Mouse (Mus musculus): ENCODE results near the gene Gcgr. TPM values are rescaled to one million over a fixed set of nuclear protein-coding genes. Genes with fewer than 3 reads are reported as not detected.
"Not testable (repeated sequence)": the region's sequence is repeated elsewhere in the genome, so short reads cannot be mapped to it uniquely, and the experiment has no call there.

Gene Gcgr
- total RNA-seq, 2 experiments from 2014 or later, result 0.18 to 0.25 TPM

DNA sequence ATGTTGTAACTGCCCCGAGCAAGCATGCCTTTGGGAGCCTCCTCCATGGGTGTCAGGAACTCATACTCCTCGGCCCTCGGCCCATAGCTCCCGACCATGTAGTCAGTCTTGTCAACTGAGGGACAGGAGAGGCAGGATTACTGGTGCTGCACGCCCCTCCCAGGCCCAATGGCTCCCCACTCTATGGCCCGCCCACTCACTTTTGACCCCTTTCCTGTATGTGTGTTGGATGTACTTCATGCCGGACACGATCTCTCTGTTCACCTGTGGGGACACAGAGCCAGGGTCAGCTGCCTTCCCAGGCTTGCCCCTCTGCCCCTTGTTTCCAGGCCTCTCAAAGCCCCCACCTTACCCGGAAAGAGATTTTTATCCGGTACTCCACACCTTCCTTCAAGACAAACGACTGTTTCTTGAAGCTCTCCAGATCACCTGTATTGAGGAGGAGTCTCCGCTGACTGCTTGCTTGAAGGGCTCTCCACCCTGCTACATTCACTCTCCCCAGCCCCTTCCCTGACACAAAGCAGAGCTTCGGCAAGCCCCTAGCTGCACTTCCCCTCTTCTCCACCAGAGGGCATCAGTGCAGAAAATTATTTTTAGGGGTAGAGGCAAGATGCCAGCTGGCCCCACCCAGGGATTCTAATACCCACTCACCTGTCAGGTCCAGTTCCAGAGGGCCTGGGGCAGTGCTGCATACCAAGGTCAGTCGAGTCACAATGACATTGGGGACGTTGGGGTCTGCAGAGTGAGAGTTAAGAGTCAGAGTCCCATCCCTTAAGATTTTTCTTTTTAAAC, 49.0 kb downstream of the Gcgr start:
- DNase-seq, result peak; percentile 60 to 63
- intact Hi-C loops (cut with DNase I), result loop anchor here (2.0 to 5.0 kb wide), 2 partner anchors 19 to 33 kb away; partner anchors contain the start of genes Alyref and Anapc11

- no peak for DNase-seq
- intact Hi-C loops (cut with DNase I), result loop anchor here (2.0 kb wide), 1 partner anchor 19 kb away; the partner anchor contains the start of genes Alyref and Anapc11
Measured at GRCm38 (mm10) chr11:120580190-120580589, 49.7 kb downstream of the Gcgr start.

DNA sequence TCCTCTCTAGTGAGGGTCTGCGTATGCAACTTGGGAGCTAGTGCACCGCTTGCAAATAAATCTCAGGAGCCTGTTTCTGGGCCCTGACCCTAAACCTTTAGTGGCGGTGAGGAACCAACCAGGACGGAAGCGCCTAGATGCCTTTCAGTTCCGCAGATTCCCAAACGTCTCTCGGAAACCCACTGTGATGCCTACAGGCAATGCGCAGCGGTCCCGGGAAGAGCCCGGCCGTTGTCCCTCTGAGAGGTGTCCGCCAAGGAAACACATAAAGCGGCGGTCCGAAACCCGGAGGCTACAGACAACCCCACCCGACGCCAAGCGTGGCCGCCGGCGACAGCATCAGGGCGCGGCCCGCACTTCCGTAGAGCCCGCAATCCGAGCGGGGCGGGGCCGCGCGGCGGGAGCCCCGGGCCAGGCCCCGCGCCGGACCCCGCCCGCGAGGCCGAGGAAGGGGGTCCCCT, 50.4 kb downstream of the Gcgr start:
- DNase-seq, result no peak
- intact Hi-C loops (cut with DNase I), result loop anchor here (2.0 kb wide), 1 partner anchor 18 kb away; the partner anchor contains the start of genes Alyref and Anapc11

DNA sequence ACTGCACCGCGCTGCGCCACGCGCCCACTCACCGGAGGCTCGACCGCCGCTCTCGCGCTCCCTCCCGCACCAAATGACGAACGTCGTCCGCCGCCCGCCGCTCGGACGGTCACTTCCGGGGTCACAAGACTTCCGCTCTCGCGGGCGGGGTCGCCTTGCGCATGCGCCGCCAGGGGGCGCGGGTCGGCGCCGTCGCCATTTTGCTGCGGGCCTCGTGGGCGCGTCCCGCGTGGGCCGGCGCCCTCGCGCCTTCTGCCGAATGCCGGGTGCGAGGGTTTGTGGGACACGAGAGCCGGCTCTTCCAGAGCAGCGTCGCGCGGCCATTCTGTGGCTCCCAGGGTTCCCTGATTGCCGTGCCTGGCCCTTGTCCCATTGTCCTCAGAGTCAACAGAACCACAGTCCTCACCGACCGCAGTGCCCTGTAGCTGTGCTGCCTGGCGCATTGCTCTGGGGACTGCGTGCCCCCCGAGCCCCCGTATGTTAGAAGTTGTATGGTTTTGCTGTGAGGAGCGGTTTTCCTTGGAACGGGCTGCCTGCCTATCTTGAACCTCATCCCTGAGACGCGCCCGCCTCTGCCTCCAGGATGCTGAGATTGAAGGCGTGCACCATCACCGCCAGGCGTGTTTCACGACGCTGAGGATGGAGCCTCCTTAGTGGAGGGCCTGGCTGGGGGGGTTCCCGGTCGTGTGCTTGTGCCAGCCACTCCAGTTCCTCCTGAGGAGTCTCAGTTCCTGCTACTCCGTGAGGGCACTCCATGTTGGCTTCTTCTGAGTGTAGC, 51.2 kb downstream of the Gcgr start, which contains the start of gene Arhgdia:
Arhgdia (minus strand) TSS at position 135 of the 778 bp plus-strand sequence.
- peak; percentile 85 to 87 for DNase-seq
- intact Hi-C loops (cut with DNase I), result loop anchor here (2.0 kb wide), 1 partner anchor 17 kb away; the partner anchor contains the start of genes Alyref and Anapc11

DNA sequence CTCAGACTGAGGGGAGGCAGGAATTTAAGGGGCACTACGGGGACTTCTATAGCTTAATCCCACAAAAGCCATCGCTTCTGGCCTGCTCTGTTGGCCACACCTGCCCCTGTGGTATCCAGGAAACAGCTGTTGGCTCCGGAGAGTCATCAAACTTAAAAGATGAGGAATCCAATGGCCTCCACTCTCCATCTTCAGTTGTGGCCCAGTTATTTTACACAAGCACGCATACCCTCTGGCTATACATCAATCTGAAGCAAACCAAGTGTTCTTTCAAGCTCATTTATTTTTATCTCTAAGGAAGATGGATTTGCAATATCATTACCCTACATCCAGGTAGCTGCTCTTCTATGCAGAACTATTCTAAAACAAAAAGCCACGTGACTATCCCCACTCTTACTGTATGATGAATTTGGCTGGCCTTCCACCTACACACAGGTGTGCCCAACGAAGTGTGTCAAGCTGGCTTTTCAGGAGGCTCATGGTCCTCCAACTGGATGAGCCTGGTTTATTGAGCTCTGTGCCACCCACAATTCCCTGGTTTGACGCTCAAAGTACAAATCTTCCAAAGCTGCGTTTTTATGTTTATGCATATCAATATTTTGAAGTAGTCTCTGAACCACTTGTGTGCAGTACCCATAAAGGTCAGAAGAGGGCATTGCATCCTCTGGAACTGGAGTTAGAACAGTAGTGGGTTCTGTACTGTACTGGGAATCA, 51.9 kb downstream of the Gcgr start:
- intact Hi-C loops (cut with DNase I), result no loop called here
- no peak for DNase-seq

DNA sequence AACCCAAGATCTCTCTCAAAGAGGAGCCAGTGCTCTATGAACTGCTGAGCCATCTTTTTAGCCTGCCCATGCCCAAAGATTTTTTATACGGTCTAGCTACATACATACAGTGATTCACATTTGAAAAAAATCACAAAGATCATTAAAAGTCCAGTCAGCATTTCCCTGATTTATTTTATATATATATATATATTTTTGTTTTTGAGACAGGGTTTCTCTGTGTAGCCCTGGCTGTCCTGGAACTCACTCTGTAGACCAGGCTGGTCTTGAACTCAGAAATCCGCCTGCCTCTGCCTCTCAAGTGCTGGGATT, 52.4 kb downstream of the Gcgr start:
- intact Hi-C loops (cut with DNase I), result not testable (repeated sequence)

DNA sequence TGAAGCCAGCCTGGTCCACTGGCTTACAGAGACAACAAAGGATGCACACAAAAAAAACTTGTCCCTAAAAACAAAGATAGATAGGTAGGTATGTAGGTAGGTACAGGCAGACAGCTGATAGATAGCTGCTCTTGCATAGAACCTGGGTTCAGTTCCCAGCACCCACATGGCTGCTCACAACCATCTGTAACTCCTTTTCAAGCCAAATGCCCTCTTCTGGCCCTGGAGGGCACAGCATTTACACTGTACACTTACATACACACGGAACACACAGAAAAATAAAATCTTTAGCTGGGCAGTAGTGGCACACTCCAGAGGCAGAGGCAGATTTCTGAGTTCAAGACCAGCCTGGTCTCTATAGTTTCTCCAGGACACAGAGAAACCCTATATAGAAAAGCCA, 53.4 kb downstream of the Gcgr start:
- no peak for DNase-seq
- intact Hi-C loops (cut with DNase I), result no loop called here

More for the DNA sequence above, 52.4 kb downstream of the Gcgr start:
- DNase-seq, result not testable (repeated sequence)

DNA sequence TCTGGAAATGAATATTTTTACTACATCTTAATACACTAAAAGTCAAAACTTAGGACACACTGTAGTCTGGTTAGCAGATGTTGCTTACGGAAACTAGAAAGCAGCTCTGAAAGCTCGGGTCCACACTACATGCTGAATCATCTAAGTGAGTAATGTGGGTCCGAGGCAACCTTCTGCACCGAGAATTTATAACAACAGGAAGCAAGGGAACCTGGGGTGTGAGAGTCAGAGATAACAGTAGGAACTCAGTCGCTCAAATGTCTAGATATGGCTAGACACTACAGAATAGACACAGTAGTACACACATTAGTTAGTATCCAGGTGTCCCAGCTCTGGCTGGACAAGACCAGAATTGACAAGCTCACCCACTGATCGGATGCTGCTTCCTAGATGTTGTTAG, 58.0 kb downstream of the Gcgr start:
- intact Hi-C loops (cut with DNase I), result no loop called here
- no peak for DNase-seq

Other genes starting within 250 kb of the Gcgr start
- 100 to 1,000 TPM; 186 to 222 TPM for gene Actg1, start 182.2 kb upstream of the Gcgr start, total RNA-seq (2021)
- gene Fscn2, start 169.2 kb upstream of the Gcgr start, total RNA-seq (2021), result under 1 TPM; 0.31 to 0.37 TPM
- gene Faap100, start 151.9 kb upstream of the Gcgr start, total RNA-seq (2021), result 10 to 100 TPM; 21.7 to 22.9 TPM
- gene Nploc4, start 93.0 kb upstream of the Gcgr start, total RNA-seq (2021), result 10 to 100 TPM; 67.6 to 71.0 TPM
- under 1 TPM in 1 of 2 experiments, not detected in 1; 0.69 TPM for gene Tspan10, start 88.1 kb upstream of the Gcgr start, total RNA-seq (2021)
- gene Pde6g, start 77.2 kb upstream of the Gcgr start, total RNA-seq (2021), result under 1 TPM in 1 of 2 experiments, not detected in 1; 0.89 TPM
- 10 to 100 TPM; 21.4 to 25.6 TPM for gene Oxld1, start 72.6 kb upstream of the Gcgr start, total RNA-seq (2021)
- gene Ccdc137, start 72.6 kb upstream of the Gcgr start, total RNA-seq (2021), result 1 to 10 TPM; 4.1 to 6.2 TPM
- 1 to 10 TPM; 4.8 to 6.3 TPM for gene Arl16, start 63.1 kb upstream of the Gcgr start, total RNA-seq (2021)
- 100 to 1,000 TPM; 142 to 144 TPM for gene Mrpl12, start 46.1 kb upstream of the Gcgr start, total RNA-seq (2021)
- gene Slc25a10, start 38.9 kb upstream of the Gcgr start, total RNA-seq (2021), result 1 to 10 TPM; 3.7 to 4.5 TPM
- gene Mcrip1, start 19.0 kb downstream of the Gcgr start, total RNA-seq (2021), result 10 to 100 TPM; 19.9 to 23.8 TPM
- gene Ppp1r27, start 20.4 kb downstream of the Gcgr start, total RNA-seq (2021), result 100 to 1,000 TPM; 153 to 173 TPM
- gene P4hb, start 42.6 kb downstream of the Gcgr start, total RNA-seq (2021), result 100 to 1,000 TPM; 174 to 203 TPM
- 10 to 100 TPM; 73.1 to 77.1 TPM for gene Arhgdia, start 50.9 kb downstream of the Gcgr start, total RNA-seq (2021)
- 10 to 100 TPM; 36.1 to 41.5 TPM for gene Alyref, start 67.7 kb downstream of the Gcgr start, total RNA-seq (2021)
- gene Anapc11, start 67.7 kb downstream of the Gcgr start, total RNA-seq (2021), result 10 to 100 TPM; 44.0 to 50.5 TPM
- gene Npb, start 77.8 kb downstream of the Gcgr start, total RNA-seq (2021), result not detected
- gene Pcyt2, start 87.2 kb downstream of the Gcgr start, total RNA-seq (2021), result 10 to 100 TPM; 26.7 to 33.5 TPM
- gene Sirt7, start 94.5 kb downstream of the Gcgr start, total RNA-seq (2021), result 1 to 10 TPM; 4.5 TPM
- 10 to 100 TPM; 48.3 to 53.7 TPM for gene Mafg, start 102.9 kb downstream of the Gcgr start, total RNA-seq (2021)
- 1 to 10 TPM; 3.2 to 5.8 TPM for gene Pycr1, start 113.1 kb downstream of the Gcgr start, total RNA-seq (2021)
- 100 to 1,000 TPM; 129 to 137 TPM for gene Myadml2, start 117.5 kb downstream of the Gcgr start, total RNA-seq (2021)
- not detected for gene Notum, start 130.5 kb downstream of the Gcgr start, total RNA-seq (2021)
- 10 to 100 TPM; 24.4 to 34.0 TPM for gene Aspscr1, start 142.3 kb downstream of the Gcgr start, total RNA-seq (2021)
- 10 to 100 TPM; 23.2 to 27.0 TPM for gene Cenpx, start 183.0 kb downstream of the Gcgr start, total RNA-seq (2021)
- 1 to 10 TPM; 3.7 to 4.1 TPM for gene Lrrc45, start 183.2 kb downstream of the Gcgr start, total RNA-seq (2021)
- gene Rac3, start 190.8 kb downstream of the Gcgr start, total RNA-seq (2021), result under 1 TPM; 0.84 to 0.92 TPM
- gene Dcxr, start 196.6 kb downstream of the Gcgr start, total RNA-seq (2021), result 1 to 10 TPM; 4.5 to 9.2 TPM
- 10 to 100 TPM in 1 of 2 experiments, 1 to 10 TPM in 1; 9.2 to 15.8 TPM for gene Cbr2, start 201.4 kb downstream of the Gcgr start, total RNA-seq (2021)
- gene Hmga1b, start 232.1 kb downstream of the Gcgr start, total RNA-seq (2021), result 10 to 100 TPM; 29.5 to 31.9 TPM